Mouse (Mus musculus) lung, adult 2 months (tissue): ENCODE data around the gene Cars2. TPM values are rescaled to one million over a fixed set of nuclear protein-coding genes. Genes with fewer than 3 reads are reported as not detected.
"Not testable (repeated sequence)": the region's sequence is repeated elsewhere in the genome, so short reads cannot be mapped to it uniquely, and the experiment has no call there.

ENCODE experiments used
- DNase-seq: peaks from one replicate; pipeline ENCODE4 v3.0.0; 2022
- H3K4me1 ChIP-seq: fragments of 200-500 bp; 2 replicates; pipeline ENCODE4 v1.6.1; 2011; ENCODE audit warnings: low read length; ENCODE audit not compliant: control insufficient read depth, insufficient read depth
- H3K4me3 ChIP-seq: fragments of 200-500 bp; replicated peaks from 2 replicates; pipeline ENCODE3; 2011; ENCODE audit warnings: low read depth, mild to moderate bottlenecking, control low read depth, low read length; ENCODE audit errors: extremely low read depth
- CTCF ChIP-seq: fragments of 200-500 bp; IDR thresholded peaks from 2 replicates; pipeline ENCODE4 v1.5.1; 2011; ENCODE audit warnings: mild to moderate bottlenecking, low read length, control low read depth; ENCODE audit not compliant: insufficient read depth
- POLR2A ChIP-seq: fragments of 200-500 bp; IDR thresholded peaks from 2 replicates; pipeline ENCODE4 v1.6.1; 2011; ENCODE audit warnings: low read depth, mild to moderate bottlenecking, control low read depth, low read length, borderline replicate concordance; ENCODE audit errors: extremely low read depth
- WGBS: fragments of 180-500 bp; shearing (Covaris S2); methylation state at CpG from one replicate; pipeline ENCODE4 v1.1.7; 2018; 5-methylcytosine and 5-hydroxymethylcytosine counted together
- polyA plus RNA-seq: library from polyadenylated mRNA; depleted of rRNA; stranded (reverse); fragments of >200 nt; gene quantifications from 2 replicates; pipeline ENCODE4 v1.2.3, GENCODE M21; 2012

Cars2 gene
- polyA plus RNA-seq, 1 experiment = 48.4 TPM

DNA sequence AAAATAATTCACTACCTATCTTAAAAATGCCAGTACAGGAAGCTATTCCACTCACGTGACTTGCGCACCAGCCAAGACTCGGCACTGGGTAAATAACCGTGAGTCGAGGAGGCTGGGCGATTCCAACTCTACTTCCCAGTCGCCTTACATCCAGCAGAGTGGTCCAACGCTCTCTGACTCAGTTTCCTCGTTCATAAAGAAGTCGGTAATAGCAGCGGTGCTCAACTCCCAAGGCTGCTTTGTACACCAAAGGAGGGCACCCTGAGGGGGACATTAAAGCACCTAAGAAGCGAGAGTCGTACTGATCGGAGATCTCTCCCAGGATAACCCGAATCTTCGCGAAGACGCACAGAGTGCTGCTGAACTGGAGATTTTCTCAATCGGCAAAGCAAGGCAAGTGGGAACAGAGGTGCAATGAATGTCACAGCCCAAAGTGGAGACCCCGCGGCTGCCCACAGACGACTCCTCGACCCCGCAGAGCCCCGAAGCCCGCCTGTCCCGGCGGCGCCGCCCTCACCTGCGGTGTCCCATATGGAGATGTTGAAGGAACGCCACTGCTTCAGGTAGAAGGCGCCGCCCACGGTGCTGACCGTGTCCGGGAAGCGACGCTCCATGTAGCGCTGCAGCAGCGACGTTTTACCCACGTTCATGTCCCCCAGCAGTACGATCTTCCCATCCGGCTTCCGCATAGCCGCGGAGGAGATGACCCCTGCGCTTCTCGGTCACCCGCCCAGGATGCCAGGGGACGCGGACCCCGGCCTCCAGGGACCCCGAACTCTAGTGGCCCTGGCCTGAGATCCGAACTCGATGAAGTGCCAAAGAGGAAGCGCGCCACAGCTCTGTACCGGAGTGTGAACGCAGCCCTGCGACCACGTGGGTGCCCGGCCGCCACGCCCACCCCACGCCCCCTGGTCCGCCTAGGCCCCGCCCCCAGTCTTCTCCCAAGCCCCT is 72.5 kb downstream of the Cars2 start, which contains the start of gene Rab20:
Rab20 (minus strand) TSS at position 900 of the 951 bp plus-strand sequence.
- H3K4me3 ChIP-seq = peak within 1 kb of the TSS; percentile 61
- peak; percentile 80 for DNase-seq
- TF ChIP-seq CTCF (no peak), POLR2A (peak; percentile 60; the same call in 1 of the 2 replicates)
- H3K4me1 ChIP-seq = peaks cover 11% of the 10 kb centered on the region
- under 1% methylated on average over 69 of the region's 69 CpGs for WGBS

DNA sequence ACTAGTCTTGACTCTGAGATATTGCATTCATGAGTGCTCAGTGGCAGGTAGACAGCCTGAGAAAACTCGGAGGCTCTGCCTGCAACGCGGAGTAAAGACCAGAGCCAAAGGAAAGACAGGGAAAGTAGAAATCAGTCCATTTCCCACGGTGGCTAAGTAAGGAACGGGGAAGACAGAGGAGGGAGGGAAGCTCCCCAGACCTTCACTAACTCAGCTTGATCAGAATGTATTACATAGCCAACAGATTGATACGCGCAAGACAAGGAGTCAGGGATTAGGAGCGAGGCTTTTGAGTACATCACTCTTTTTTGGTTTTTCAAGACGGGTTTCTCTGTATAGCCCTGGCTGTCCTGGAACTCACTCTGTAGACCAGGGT is 73.4 kb downstream of the Cars2 start:
- H3K4me1 ChIP-seq = peaks cover 11% of the 10 kb centered on the region
- no peak for DNase-seq
- WGBS = 8% methylated on average over 9 of the region's 9 CpGs
- peak overlapping the region; percentile 61 for H3K4me3 ChIP-seq
- TF ChIP-seq POLR2A (no peak), CTCF (no peak)

DNA sequence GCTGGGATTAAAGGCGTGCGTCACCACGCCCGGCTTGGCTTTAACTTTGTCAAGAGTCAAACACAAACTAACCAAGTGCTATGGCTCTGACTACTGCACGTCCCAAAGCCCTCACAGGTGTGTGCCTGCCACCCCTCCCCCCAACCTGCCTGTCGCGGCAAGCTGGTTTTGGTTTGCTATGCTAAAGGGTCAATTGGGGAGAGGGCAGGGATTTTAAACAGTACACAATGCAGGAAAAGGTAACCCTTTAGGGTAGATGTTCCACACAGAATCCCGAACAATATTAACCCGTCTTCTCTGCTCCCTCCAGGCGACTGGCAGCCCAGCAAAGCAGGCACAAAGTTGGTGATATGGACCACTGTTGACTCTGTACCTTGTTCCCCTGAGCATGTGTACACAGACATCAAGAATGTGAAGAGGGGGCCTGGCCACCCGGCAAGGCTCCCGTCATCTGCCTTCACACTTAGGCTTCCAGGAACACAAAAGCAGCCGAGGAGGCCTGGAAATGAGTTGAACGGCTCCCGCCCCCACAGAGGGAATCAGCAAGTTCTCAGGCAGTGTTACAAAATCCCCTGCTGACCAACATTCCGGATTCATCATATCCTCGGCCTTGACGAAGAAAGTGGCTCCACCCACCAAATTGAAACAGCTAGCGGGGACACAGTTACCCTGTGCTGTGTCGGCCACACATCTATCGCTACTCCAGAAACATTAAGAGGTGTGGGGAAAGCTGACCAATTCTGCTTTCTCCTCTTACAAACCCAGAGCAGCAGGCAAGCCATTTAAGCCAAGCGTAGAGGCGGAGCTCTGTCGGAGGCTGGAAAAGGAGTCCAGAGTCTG is 74.0 kb downstream of the Cars2 start:
- no peak; the same call in 1 of the 2 replicates for TF ChIP-seq POLR2A
- TF ChIP-seq CTCF = no peak
- Histone ChIP-seq H3K4me1 (peaks cover 11% of the 10 kb centered on the region), H3K4me3 (peak overlapping the region; percentile 58)
- DNase-seq = peak; percentile 65
- 22% methylated on average over 24 of the region's 24 CpGs for WGBS

DNA sequence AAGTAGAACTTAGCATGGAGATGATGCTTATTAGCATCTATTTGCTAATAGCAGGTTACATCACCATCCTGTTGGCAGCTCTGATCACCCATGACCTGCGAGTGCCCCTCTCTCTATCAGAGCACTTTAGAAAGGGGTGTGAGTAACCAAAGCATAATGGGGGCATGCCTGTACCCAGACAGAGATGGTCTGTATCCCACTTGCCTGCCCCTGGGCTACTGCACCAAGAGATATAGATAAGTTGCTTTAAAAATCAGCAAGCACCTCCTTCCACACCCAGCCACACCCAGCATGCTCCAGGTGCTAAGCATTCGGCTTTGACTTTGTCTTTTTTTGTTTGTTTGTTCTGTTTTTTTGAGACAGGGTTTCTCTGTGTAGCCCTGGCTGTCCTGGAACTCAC is 74.7 kb downstream of the Cars2 start:
- Histone ChIP-seq H3K4me3 (no peak overlapping the region), H3K4me1 (peaks cover 11% of the 10 kb centered on the region)
- no peak for DNase-seq
- 37% methylated on average over 2 of the region's 2 CpGs for WGBS
- no peak for TF ChIP-seq CTCF
- no peak for TF ChIP-seq POLR2A

DNA sequence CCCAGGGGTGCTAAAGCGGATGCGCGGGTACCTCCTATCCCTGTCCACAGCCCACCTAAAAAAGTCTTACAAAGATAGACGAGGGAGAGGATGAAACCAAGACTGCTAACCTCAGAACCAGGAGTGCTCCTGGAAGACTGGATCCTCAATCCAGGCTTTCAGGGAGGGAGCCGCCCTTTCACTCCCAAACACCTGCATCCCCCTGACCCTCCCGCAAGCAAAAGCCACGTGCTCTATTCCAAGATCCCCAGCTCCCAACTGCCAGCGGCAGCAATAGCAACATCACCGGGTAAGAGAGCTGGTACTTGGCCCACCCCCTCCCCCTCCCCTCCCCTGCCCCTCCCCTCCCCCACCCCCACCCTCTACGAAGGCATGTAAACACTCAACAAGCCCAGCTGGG is 75.2 kb downstream of the Cars2 start:
- peaks cover 11% of the 10 kb centered on the region for H3K4me1 ChIP-seq
- H3K4me3 ChIP-seq = no peak overlapping the region
- TF ChIP-seq POLR2A (no peak), CTCF (no peak)
- 34% methylated on average over 9 of the region's 10 CpGs for WGBS
- DNase-seq = no peak

DNA sequence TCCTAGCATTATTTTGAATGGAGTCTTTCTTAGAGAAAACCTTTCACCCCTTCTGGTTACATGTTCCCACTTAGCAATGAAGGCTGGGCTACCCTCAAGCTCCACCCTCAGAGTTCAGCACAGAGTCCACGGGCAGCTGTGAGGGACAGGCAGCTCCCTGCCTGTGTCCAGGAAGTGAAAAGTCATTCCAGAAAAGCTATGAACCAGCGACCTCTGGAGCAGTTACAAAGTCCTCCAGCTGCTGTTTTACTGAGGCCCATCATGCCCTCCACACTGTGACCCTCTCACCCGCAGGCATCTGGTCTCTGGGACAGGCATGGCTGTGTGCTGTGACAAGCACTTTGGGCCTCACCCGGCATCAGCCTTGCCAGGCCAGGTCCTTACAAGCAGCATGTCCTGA is 77.5 kb downstream of the Cars2 start:
- DNase-seq = peak; percentile 26
- WGBS = 23% methylated on average over 4 of the region's 4 CpGs
- TF ChIP-seq CTCF (no peak), POLR2A (no peak)
- peaks cover 8% of the 10 kb centered on the region for H3K4me1 ChIP-seq
- H3K4me3 ChIP-seq = no peak overlapping the region

DNA sequence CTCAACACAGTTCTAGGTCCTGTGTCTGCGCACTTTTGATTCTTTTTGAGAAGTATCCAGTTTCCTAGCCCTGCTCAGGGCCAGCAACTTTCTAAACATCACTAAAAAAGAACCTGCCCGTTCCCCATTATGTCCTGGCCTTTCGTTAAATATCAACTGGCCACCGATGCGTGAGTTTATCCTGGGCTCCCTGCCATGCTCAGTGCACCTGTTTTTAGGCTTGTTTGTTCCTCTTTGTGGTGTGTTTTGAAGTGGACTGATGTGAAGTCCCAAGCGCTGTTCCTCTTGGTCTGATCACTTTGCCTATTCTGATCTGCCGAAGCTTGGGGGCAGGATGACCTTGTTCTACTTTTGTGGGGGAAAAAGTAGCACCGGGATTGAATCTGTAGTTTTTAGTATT is 79.3 kb downstream of the Cars2 start:
- no peak for DNase-seq
- 36% methylated on average over 8 of the region's 8 CpGs for WGBS
- TF ChIP-seq CTCF (no peak), POLR2A (no peak)
- H3K4me1 ChIP-seq = peaks cover 6% of the 10 kb centered on the region
- H3K4me3 ChIP-seq = no peak overlapping the region

DNA sequence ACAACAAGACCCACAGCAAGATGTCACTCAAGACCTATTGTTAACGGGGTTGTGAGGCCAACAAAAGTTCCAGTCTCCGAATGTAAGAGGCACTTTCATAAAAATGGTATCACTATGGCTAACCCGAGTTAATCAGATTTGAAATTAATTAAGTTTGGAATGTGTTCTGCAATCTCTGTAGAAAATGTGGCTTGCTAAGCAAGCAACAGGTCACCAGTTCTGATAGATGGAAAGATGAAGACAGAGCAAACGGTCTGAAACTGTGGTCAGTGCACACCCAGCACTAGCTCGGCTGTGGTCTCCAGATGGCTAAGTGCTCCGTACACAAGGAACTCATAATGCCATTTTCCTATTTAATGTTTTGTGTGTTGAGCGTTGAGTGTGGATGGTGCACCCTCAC is 79.9 kb downstream of the Cars2 start:
- WGBS = 74% methylated on average over 7 of the region's 7 CpGs
- H3K4me3 ChIP-seq = no peak overlapping the region
- TF ChIP-seq POLR2A (no peak), CTCF (no peak)
- DNase-seq = no peak
- H3K4me1 ChIP-seq = peaks cover 6% of the 10 kb centered on the region

DNA sequence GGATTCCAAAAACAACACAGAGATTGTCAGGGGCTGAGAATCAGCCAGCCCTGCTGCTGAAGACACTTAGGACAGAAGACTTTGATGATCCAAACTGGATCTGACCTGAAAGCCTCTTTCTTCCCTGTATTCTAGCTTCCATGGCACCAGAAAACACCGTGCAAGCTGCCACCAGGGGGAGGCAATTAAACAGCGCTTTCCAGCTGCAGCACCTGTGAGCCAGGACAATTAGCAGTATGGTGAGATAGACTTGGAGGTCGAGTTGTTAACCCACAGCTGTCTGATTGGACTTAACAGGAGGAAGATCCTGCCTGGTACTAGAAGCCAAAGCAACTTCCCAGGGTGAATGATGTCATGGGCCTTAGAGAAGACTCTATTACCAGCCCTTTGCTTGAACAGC is 81.5 kb downstream of the Cars2 start:
- WGBS = 18% methylated on average over 3 of the region's 3 CpGs
- Histone ChIP-seq H3K4me3 (no peak overlapping the region), H3K4me1 (peaks cover 10% of the 10 kb centered on the region)
- TF ChIP-seq CTCF (peak; percentile 64), POLR2A (no peak)
- peak; percentile 49 for DNase-seq

DNA sequence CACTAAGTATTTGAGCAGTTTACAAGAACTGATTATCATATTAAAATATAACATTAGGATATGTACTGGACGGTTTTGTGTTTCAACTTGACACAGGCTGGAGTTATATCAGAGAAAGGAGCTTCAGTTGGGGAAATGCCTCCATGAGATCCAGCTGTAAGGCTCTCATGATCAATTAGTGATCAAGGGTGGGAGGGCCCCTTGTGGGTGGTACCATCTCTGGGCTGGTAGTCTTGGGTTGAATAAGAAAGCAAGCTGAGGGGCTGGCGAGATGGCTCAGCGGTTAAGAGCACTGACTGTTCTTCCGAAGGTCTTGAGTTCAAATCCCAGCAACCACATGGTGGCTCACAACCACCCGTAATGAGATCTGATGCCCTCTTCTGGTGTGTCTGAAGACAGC is 84.1 kb downstream of the Cars2 start:
- not testable (repeated sequence) for H3K4me3 ChIP-seq, DNase-seq, H3K4me1 ChIP-seq
- WGBS = 91% methylated on average over 5 of the region's 5 CpGs
